Mouse (Mus musculus): ENCODE results near the gene Csnk1g2. TPM values are rescaled to one million over a fixed set of nuclear protein-coding genes. Genes with fewer than 3 reads are reported as not detected.
A peak's percentile ranks its signal among the peaks of the same experiment; 100 is the strongest.

Csnk1g2 gene
- polyA plus RNA-seq, 1 experiment, result 246 TPM

DNA sequence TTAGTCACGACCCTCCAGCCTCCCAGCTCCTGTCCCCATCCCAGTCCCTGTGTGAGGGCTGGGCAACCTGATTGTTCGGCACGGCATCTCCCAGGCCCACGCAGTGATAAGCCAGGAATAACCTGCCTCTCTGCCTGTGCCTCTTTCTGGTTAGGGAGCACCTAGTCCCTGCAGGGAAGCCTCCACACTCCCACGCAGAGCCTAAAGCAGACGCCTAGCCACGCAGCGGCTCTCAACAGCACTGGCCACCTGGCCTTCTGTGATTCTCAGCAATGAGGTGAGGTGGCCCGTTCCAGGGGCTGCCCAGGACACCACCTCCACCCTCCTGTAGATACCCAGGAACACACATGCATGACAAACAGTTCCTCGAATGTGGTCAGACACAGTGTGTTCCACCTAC is 27.8 kb downstream of the Csnk1g2 start:
- 0 out of 2 replicates have a peak, but pooled peaks cover 2% of the 10 kb centered on the region for H3K4me1 ChIP-seq (ENCODE audit: control insufficient read depth, insufficient read depth, low read length)
- WGBS, result 92% methylated on average over 10 of the region's 10 CpGs
- DNase-seq, result no peak
- H3K4me3 ChIP-seq (replicated peaks; ENCODE audit: extremely low read depth, low read depth, low read length), result no peak overlapping the region
- TF ChIP-seq POLR2A (IDR thresholded peaks at IDR 0.05; ENCODE audit: borderline replicate concordance, extremely low read depth, low read depth, low read length) (no peak), CTCF (IDR thresholded peaks at IDR 0.05; ENCODE audit: insufficient read depth, low read length) (no peak)

DNA sequence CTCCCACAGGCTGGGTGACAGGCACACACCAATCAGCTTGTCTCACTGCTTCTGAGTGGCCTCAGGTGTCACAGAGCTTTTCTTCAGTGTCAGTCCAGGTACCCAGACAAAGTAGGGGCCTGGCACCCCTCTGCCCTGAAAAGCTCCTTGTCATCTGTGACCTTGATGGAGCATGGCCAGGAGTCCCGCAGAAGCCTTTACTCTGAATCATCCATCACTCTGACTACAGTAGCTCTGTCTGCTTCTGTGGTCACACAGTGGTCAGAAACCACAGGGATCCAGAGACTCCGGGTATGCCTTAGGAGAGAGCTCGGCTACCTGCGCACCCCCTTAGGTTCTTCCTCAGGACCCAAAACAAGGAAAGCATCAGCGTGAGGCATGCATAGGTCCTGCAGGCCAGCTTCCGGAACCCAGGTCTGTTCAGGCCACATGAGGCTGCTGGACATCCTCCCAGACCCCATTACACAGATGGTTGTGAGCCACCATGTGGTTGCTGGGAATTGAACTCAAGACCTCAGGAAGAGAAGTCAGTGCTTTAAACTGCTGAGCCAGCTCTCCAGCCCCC is 30.6 kb downstream of the Csnk1g2 start:
- Histone ChIP-seq H3K4me1 (ENCODE audit: control insufficient read depth, insufficient read depth, low read length) (peaks cover 8% of the 10 kb centered on the region; the same call in 1 of the 2 replicates), H3K4me3 (replicated peaks; ENCODE audit: extremely low read depth, low read depth, low read length) (no peak overlapping the region)
- WGBS, result 82% methylated on average over 6 of the region's 6 CpGs
- no peak for TF ChIP-seq CTCF (IDR thresholded peaks at IDR 0.05; ENCODE audit: insufficient read depth, low read length)
- TF ChIP-seq POLR2A (IDR thresholded peaks at IDR 0.05; ENCODE audit: borderline replicate concordance, extremely low read depth, low read depth, low read length), result no peak
- no peak for DNase-seq

DNA sequence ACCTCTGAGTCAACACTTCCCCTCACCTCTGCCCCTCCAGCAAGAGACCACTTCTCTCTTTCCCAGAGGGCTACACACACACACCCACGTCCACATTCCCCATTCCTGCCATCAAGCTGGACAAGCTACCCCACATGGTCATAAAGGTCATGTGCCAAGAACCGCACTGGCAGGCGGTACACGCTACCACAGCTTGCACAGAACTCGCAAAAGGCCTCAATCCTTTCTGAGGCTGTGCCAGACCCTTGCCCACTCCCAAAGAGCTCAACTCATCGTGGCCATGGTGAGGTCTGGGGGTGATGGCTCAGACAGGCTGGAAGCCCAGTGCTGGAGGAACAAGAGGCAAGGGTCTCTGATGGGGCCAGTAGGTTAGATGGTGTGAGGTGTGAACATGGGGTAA is 32.2 kb downstream of the Csnk1g2 start:
- no peak for TF ChIP-seq CTCF (IDR thresholded peaks at IDR 0.05; ENCODE audit: insufficient read depth, low read length)
- TF ChIP-seq POLR2A (IDR thresholded peaks at IDR 0.05; ENCODE audit: borderline replicate concordance, extremely low read depth, low read depth, low read length), result no peak
- H3K4me1 ChIP-seq (ENCODE audit: control insufficient read depth, insufficient read depth, low read length), result peaks cover 10% of the 10 kb centered on the region; the same call in 1 of the 2 replicates
- no peak for DNase-seq
- no peak overlapping the region for H3K4me3 ChIP-seq (replicated peaks; ENCODE audit: extremely low read depth, low read depth, low read length)
- WGBS, result 69% methylated on average over 6 of the region's 6 CpGs

DNA sequence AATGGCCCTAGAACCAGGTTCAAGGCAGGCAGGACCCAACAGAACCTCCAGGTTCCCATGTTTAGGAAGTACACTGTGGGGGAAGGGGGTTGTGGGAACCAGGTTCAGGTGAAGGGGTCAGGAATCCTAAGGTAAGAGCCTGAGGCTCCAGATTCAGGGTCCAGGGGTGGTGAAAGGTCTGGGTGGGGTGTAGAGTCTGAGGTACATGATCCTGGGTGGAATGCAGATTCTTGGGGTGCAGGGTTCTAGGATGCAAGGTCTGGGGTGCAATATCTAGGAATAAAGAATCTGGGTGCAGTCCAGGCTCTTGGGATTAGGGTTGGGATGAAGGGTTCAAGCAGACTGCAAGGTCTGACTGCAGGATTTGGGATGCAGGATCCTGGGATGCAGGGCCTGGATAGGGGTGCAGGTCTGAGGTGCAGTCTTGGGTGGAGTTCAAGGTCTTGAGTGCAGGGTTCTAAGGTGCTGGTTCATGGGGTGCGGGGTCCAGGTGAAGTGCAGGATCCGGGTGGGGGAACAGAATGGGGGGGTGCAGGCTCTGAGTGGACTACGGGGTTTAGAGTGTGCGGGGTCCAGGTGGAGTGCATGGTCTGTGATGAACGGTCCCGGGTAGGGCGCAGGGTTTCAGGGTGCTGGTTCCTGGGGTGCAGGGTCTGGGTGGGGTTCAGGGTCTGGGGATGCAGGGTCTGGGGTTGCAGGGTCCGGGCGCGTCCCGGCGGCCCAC is 32.9 kb downstream of the Csnk1g2 start:
- peak overlapping the region; percentile 95 for H3K4me3 ChIP-seq (replicated peaks; ENCODE audit: extremely low read depth, low read depth, low read length)
- peaks cover 10% of the 10 kb centered on the region; the same call in 1 of the 2 replicates for H3K4me1 ChIP-seq (ENCODE audit: control insufficient read depth, insufficient read depth, low read length)
- no peak for TF ChIP-seq POLR2A (IDR thresholded peaks at IDR 0.05; ENCODE audit: borderline replicate concordance, extremely low read depth, low read depth, low read length)
- no peak for TF ChIP-seq CTCF (IDR thresholded peaks at IDR 0.05; ENCODE audit: insufficient read depth, low read length)
- no peak for DNase-seq
- WGBS, result 2% methylated on average over 12 of the region's 12 CpGs

DNA sequence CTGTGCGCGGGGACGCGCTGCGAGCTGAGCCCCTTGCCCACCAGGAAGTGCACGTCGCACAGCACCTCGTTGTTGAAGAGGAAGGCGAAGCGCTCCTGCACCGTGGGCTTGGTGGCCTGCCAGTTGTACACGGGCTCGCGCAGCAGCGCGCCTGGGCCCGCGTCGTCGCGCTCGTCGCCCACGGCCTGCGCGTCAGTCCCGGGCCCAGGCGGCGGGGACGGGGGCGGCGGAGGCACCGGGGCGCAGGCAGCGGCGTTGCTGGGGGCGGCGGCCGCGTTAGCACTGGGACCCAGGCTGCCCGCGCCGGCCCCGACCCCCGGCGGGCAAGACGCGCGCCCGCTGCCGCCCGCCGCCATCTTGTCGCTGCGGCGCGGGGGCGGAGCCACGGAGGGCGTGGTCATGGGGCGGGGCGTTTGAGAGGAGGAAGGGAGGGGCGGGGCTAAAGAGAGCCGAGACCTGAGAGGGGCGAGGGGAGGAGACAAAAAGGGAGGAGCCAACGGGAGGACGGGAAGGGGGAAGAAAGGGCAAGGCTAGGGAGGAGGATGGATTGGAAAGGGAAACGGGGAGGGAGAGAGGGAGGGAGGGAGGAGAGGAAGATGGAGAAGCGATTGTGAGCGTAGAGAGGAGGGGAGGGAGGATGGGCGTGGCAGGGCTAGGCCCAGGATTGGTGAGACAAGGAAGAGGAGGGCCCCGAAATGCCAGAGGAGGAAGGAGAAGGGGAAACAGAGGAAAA is 33.7 kb downstream of the Csnk1g2 start:
- Histone ChIP-seq H3K4me1 (ENCODE audit: control insufficient read depth, insufficient read depth, low read length) (peaks cover 11% of the 10 kb centered on the region), H3K4me3 (replicated peaks; ENCODE audit: extremely low read depth, low read depth, low read length) (peak overlapping the region; percentile 95)
- DNase-seq, result peak; percentile 92
- TF ChIP-seq POLR2A (IDR thresholded peaks at IDR 0.05; ENCODE audit: borderline replicate concordance, extremely low read depth, low read depth, low read length), result no peak; the same call in 1 of the 2 replicates
- no peak for TF ChIP-seq CTCF (IDR thresholded peaks at IDR 0.05; ENCODE audit: insufficient read depth, low read length)
- under 1% methylated on average over 65 of the region's 72 CpGs for WGBS

DNA sequence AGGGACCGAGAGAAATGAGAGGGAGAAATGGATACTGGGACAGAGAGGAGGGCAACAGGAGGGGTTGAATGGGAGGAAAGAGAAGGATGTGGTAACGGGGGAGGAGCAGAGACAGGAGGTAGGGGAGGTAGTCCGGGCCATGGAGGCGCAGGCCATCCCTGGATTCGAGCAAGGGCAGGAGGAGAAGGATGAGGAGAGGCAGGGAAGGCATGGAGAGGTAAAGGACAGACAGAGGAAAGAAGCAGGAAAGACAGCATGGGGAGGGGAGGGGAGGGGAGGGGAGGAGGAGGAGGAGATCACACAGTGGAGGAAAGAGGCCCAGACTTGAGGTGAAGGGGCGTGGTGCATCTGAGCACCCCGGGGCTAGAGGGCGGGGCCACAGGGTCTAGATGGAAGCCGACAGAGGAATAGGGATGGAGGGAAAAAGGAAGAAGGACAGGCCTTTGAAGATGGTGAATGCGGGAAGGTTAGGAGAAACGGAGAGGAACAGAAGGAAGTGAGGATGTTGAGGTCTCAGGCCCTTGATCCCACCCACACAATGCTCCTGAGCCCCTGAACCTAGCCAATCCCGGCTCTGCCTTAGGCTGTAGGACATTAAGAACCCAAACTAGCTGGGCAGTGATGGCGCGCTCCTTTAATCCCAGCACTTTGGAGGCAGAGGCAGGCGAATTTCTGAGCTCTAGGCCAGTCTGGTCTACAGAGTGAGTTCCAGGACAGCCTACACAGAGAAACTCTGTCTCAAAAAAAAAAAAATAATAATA is 34.4 kb downstream of the Csnk1g2 start, which contains the start of gene Btbd2:
Gene Btbd2, minus strand, starts transcription at position 209 of the 761 bp plus-strand sequence.
- H3K4me3 ChIP-seq (replicated peaks; ENCODE audit: extremely low read depth, low read depth, low read length), result peak within 1 kb of the TSS; percentile 95
- no peak for DNase-seq
- 32% methylated on average over 15 of the region's 15 CpGs for WGBS
- TF ChIP-seq CTCF (IDR thresholded peaks at IDR 0.05; ENCODE audit: insufficient read depth, low read length) (no peak), POLR2A (IDR thresholded peaks at IDR 0.05; ENCODE audit: borderline replicate concordance, extremely low read depth, low read depth, low read length) (no peak)
- peaks cover 12% of the 10 kb centered on the region for H3K4me1 ChIP-seq (ENCODE audit: control insufficient read depth, insufficient read depth, low read length)

DNA sequence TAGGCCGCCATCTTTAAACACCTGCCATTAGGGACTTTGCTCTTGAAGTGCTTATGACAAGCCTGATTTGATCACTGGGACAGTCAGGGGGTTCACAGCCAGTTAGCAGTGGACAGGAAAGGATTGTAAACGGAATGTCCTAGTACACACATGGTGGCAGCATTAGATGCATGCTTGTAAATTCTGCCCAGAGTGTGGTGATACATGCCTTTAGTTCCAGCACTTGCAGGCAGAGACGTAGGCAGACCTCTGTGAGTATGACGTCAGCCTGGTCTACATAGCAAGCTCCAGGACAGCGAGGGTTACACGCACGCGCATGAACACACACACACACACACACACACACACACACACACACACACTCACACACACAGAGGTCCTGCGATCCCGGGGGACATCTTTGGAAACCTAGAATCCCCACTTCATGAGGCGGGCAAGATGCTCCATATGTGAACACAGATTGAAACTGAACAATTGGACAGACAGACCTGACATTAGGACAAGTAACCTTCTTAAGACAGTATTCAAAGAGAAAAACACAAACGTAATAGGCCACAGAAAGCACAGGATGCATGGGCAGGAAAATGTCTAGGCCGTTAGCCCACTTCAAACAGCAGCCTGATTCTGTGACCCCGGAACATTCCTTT is 35.7 kb downstream of the Csnk1g2 start:
- no peak for TF ChIP-seq POLR2A (IDR thresholded peaks at IDR 0.05; ENCODE audit: borderline replicate concordance, extremely low read depth, low read depth, low read length)
- TF ChIP-seq CTCF (IDR thresholded peaks at IDR 0.05; ENCODE audit: insufficient read depth, low read length), result no peak
- no peak for DNase-seq
- 73% methylated on average over 14 of the region's 14 CpGs for WGBS
- Histone ChIP-seq H3K4me3 (replicated peaks; ENCODE audit: extremely low read depth, low read depth, low read length) (no peak overlapping the region), H3K4me1 (ENCODE audit: control insufficient read depth, insufficient read depth, low read length) (peaks cover 14% of the 10 kb centered on the region)

DNA sequence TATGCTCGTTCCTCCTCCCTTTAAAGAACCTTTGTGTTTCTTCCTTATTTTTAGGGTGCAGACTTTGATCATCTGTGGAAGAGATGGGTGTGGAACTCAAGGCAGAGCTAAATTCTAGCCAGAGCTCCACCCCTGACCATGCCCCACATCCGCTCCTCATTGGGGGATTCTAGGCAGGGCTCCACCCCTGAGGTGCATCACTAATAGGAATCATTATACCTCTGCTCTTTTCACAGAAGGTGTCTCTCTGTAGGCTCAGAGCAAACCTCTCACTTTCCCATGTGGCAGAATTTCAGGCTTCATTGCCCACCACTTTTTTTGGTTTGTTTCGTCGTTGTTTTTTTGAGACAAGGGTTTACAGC is 36.2 kb downstream of the Csnk1g2 start:
- WGBS, result 50% methylated on average over 4 of the region's 4 CpGs
- H3K4me1 ChIP-seq (ENCODE audit: control insufficient read depth, insufficient read depth, low read length), result peaks cover 18% of the 10 kb centered on the region
- DNase-seq, result no peak
- TF ChIP-seq CTCF (IDR thresholded peaks at IDR 0.05; ENCODE audit: insufficient read depth, low read length) (no peak), POLR2A (IDR thresholded peaks at IDR 0.05; ENCODE audit: borderline replicate concordance, extremely low read depth, low read depth, low read length) (no peak)
- no peak overlapping the region for H3K4me3 ChIP-seq (replicated peaks; ENCODE audit: extremely low read depth, low read depth, low read length)

Measured in lung, adult 2 months (tissue).